Mouse (Mus musculus) kidney, postnatal 14 days (tissue): ENCODE data around the gene Siah2.
A peak's percentile ranks its signal among the peaks of the same experiment; 100 is the strongest.

Experiments
- DNase-seq: peaks from one replicate; pipeline ENCODE4 v3.0.0; 2022; ENCODE audit warnings: mixed read lengths

Gene Siah2

GRCm38 (mm10) chr3:58693331-58693730 lies 1.1 kb upstream of the Siah2 start:
- no peak for DNase-seq

- DNase-seq = peak; percentile 56
Measured at GRCm38 (mm10) chr3:58691374-58691939, 743 bp downstream of the Siah2 start.

- peak; percentile 76 for DNase-seq
Measured at GRCm38 (mm10) chr3:58690619-58691373, 1.4 kb downstream of the Siah2 start.

GRCm38 (mm10) chr3:58689721-58690120 lies 2.5 kb downstream of the Siah2 start:
- peak; percentile 63 for DNase-seq

GRCm38 (mm10) chr3:58689105-58689504 lies 3.1 kb downstream of the Siah2 start:
- DNase-seq = no peak

GRCm38 (mm10) chr3:58688551-58688950 lies 3.6 kb downstream of the Siah2 start:
- DNase-seq = no peak

GRCm38 (mm10) chr3:58686922-58687284 lies 5.3 kb downstream of the Siah2 start:
- DNase-seq = no peak

GRCm38 (mm10) chr3:58686206-58686921 lies 5.8 kb downstream of the Siah2 start:
- DNase-seq = peak; percentile 37

- DNase-seq = no peak
Measured at GRCm38 (mm10) chr3:58685396-58685795, 6.8 kb downstream of the Siah2 start.

- DNase-seq = no peak
Measured at GRCm38 (mm10) chr3:58683346-58683745, 8.9 kb downstream of the Siah2 start.

- no peak for DNase-seq
Measured at GRCm38 (mm10) chr3:58682336-58682735, 9.9 kb downstream of the Siah2 start.

GRCm38 (mm10) chr3:58681831-58682230 lies 10.4 kb downstream of the Siah2 start:
- no peak for DNase-seq

GRCm38 (mm10) chr3:58680943-58681637 lies 11.1 kb downstream of the Siah2 start:
- DNase-seq = no peak

GRCm38 (mm10) chr3:58679996-58680395 lies 12.2 kb downstream of the Siah2 start:
- peak; percentile 36 for DNase-seq

GRCm38 (mm10) chr3:58678905-58679304 lies 13.3 kb downstream of the Siah2 start:
- no peak for DNase-seq

- peak; percentile 77 for DNase-seq
Measured at GRCm38 (mm10) chr3:58678384-58678783, 13.8 kb downstream of the Siah2 start.

GRCm38 (mm10) chr3:58677615-58678014 lies 14.6 kb downstream of the Siah2 start:
- no peak for DNase-seq

- no peak for DNase-seq
Measured at GRCm38 (mm10) chr3:58673295-58673694, 18.9 kb downstream of the Siah2 start.

GRCm38 (mm10) chr3:58672481-58673183 lies 19.6 kb downstream of the Siah2 start:
- no peak for DNase-seq

- no peak for DNase-seq
Measured at GRCm38 (mm10) chr3:58671616-58672250, 20.5 kb downstream of the Siah2 start.

GRCm38 (mm10) chr3:58663970-58664369 lies 28.2 kb downstream of the Siah2 start:
- no peak for DNase-seq

- no peak for DNase-seq
Measured at GRCm38 (mm10) chr3:58660636-58661035, 31.6 kb downstream of the Siah2 start.
